Mouse (Mus musculus): ENCODE measurements around the gene Tcf20. TPM values are rescaled to one million over a fixed set of nuclear protein-coding genes. Genes with fewer than 3 reads are reported as not detected.

Tcf20 gene
- total and polyA plus RNA-seq, 3 experiments: 27.0 to 47.2 (median 29.0) TPM

GRCm38 (mm10) chr15:82940494-82941214 lies 47.0 kb downstream of the Tcf20 start:
- Histone ChIP-seq H3K4me3 (replicated peaks in 1 of 3; ENCODE audit: low read depth in 2 of 3, low read length in 2 of 3, poor library complexity in 1 of 3) (no peak overlapping the region), H3K9me3 (replicated peaks; ENCODE audit: low read length) (no peaks in the 10 kb centered on the region), H3K4me2 (ENCODE audit: insufficient read depth, low read depth, poor library complexity, severe bottlenecking) (no peak overlapping the region), H3K27me3 (replicated peaks) (no peaks in the 10 kb centered on the region), H3K79me2 (replicated peaks; ENCODE audit: control insufficient read depth, extremely low read depth, insufficient read depth, poor library complexity, severe bottlenecking) (no peaks in the 10 kb centered on the region), H3K9ac (ENCODE audit: insufficient read depth, low read depth) (no peak overlapping the region), H3K27ac (ENCODE audit: insufficient read depth, low read depth) (no peak overlapping the region), H3K36me3 (replicated peaks in 1 of 2; ENCODE audit: control insufficient read depth in 1 of 2, insufficient read depth in 1 of 2, low read length in 1 of 2) (peaks cover 0 to 2% of the 10 kb centered on the region in 2 experiments), H3K4me1 (ENCODE audit: control insufficient read depth in 1 of 2, insufficient read depth in 2 of 2) (peaks cover 0 to 44% of the 10 kb centered on the region in 2 experiments; a peak in 2 of 4 replicates)
- TF ChIP-seq ZC3H11A (IDR thresholded peaks at IDR 0.05; ENCODE audit: low read depth, low read length): no peak
- TF ChIP-seq ZMIZ1 (IDR thresholded peaks at IDR 0.05; ENCODE audit: low read depth, low read length): no peak
- TF ChIP-seq MAX (IDR thresholded peaks at IDR 0.05; ENCODE audit: low read length): no peak
- no peak for TF ChIP-seq HCFC1 (IDR thresholded peaks at IDR 0.05; ENCODE audit: low read depth, low read length)
- TF ChIP-seq NELFE (IDR thresholded peaks at IDR 0.05; ENCODE audit: low read depth, low read length): no peak
- TF ChIP-seq JUN (IDR thresholded peaks at IDR 0.05; ENCODE audit: insufficient read depth, low read depth, low read length): no peak
- no peak for TF ChIP-seq RAD21 (IDR thresholded peaks at IDR 0.05; ENCODE audit: low read depth, low read length)
- TF ChIP-seq TCF12 (IDR thresholded peaks at IDR 0.05; ENCODE audit: low read depth, low read length): no peak
- TF ChIP-seq CTCF (conservative IDR thresholded peaks at IDR 0.05 in 1 of 2, IDR thresholded peaks at IDR 0.05 in 1 of 2; ENCODE audit: low read depth in 2 of 2, low read length in 2 of 2): no peak
- no peak for TF ChIP-seq ZKSCAN1 (IDR thresholded peaks at IDR 0.05; ENCODE audit: borderline replicate concordance, low read depth, low read length)
- no peak for TF ChIP-seq NRF1 (IDR thresholded peaks at IDR 0.05; ENCODE audit: low read depth, low read length)
- no peak for TF ChIP-seq UBTF (IDR thresholded peaks at IDR 0.05; ENCODE audit: low read depth, low read length)
- TF ChIP-seq KAT2A (IDR thresholded peaks at IDR 0.05; ENCODE audit: insufficient replicate concordance, low read length): no peak
- no peak for TF ChIP-seq MXI1 (IDR thresholded peaks at IDR 0.05; ENCODE audit: low read depth, low read length)
- TF ChIP-seq POLR2A (IDR thresholded peaks at IDR 0.05; ENCODE audit: low read depth, low read length): no peak
- no peak for TF ChIP-seq JUND (conservative IDR thresholded peaks at IDR 0.05; ENCODE audit: low read depth, low read length)
- no peak for TF ChIP-seq CHD2 (IDR thresholded peaks at IDR 0.05; ENCODE audit: low read length)
- TF ChIP-seq BHLHE40 (IDR thresholded peaks at IDR 0.05; ENCODE audit: low read depth, low read length): no peak
- DNase-seq (ENCODE audit: extremely low read depth): no peak
- in situ Hi-C loops (cut with MboI; ENCODE audit: low pct_ligation_motif_present, low pct_unique_long_range_greater_than_20kb, low sequenced_read_pairs): no loop called here
- dilution Hi-C loops (cut with MboI; ENCODE audit: extremely low pct_ligation_motif_present, extremely low pct_unique_long_range_greater_than_20kb, low sequenced_read_pairs): no loop called here

GRCm38 (mm10) chr15:82938155-82938569 lies 49.5 kb downstream of the Tcf20 start:
- dilution Hi-C loops (cut with MboI; ENCODE audit: extremely low pct_ligation_motif_present, extremely low pct_unique_long_range_greater_than_20kb, low sequenced_read_pairs) (no loop called here), in situ Hi-C loops (cut with MboI; ENCODE audit: low pct_ligation_motif_present, low pct_unique_long_range_greater_than_20kb, low sequenced_read_pairs) (no loop called here)
- Histone ChIP-seq H3K27ac (ENCODE audit: insufficient read depth, low read depth) (no peak overlapping the region), H3K4me2 (ENCODE audit: insufficient read depth, low read depth, poor library complexity, severe bottlenecking) (no peak overlapping the region), H3K9me3 (replicated peaks; ENCODE audit: low read length) (no peaks in the 10 kb centered on the region), H3K9ac (ENCODE audit: insufficient read depth, low read depth) (no peak overlapping the region), H3K79me2 (replicated peaks; ENCODE audit: control insufficient read depth, extremely low read depth, insufficient read depth, poor library complexity, severe bottlenecking) (no peaks in the 10 kb centered on the region), H3K36me3 (replicated peaks in 1 of 2; ENCODE audit: control insufficient read depth in 1 of 2, insufficient read depth in 1 of 2, low read length in 1 of 2) (peaks cover 0 to 4% of the 10 kb centered on the region in 2 experiments), H3K27me3 (replicated peaks) (no peaks in the 10 kb centered on the region), H3K4me3 (replicated peaks in 1 of 3; ENCODE audit: low read depth in 2 of 3, low read length in 2 of 3, poor library complexity in 1 of 3) (no peak overlapping the region), H3K4me1 (ENCODE audit: control insufficient read depth in 1 of 2, insufficient read depth in 2 of 2) (peaks cover 0 to 41% of the 10 kb centered on the region in 2 experiments; a peak in 2 of 4 replicates)
- no peak for TF ChIP-seq ETS1 (conservative IDR thresholded peaks at IDR 0.05; ENCODE audit: low read depth, low read length)
- TF ChIP-seq MAFK (IDR thresholded peaks at IDR 0.05; ENCODE audit: insufficient replicate concordance, low read length): no peak
- TF ChIP-seq CHD1 (IDR thresholded peaks at IDR 0.05; ENCODE audit: low read depth, low read length): no peak
- TF ChIP-seq BHLHE40 (IDR thresholded peaks at IDR 0.05; ENCODE audit: low read depth, low read length): no peak
- no peak for TF ChIP-seq UBTF (IDR thresholded peaks at IDR 0.05; ENCODE audit: low read depth, low read length)
- TF ChIP-seq USF2 (conservative IDR thresholded peaks at IDR 0.05; ENCODE audit: low read depth, low read length): no peak
- no peak for TF ChIP-seq RAD21 (IDR thresholded peaks at IDR 0.05; ENCODE audit: low read depth, low read length)
- TF ChIP-seq RCOR1 (conservative IDR thresholded peaks at IDR 0.05; ENCODE audit: low read depth, low read length): no peak
- no peak for TF ChIP-seq MXI1 (IDR thresholded peaks at IDR 0.05; ENCODE audit: low read depth, low read length)
- no peak for TF ChIP-seq ZMIZ1 (IDR thresholded peaks at IDR 0.05; ENCODE audit: low read depth, low read length)
- TF ChIP-seq MEF2A (IDR thresholded peaks at IDR 0.05; ENCODE audit: borderline replicate concordance, low read depth, low read length): no peak
- no peak for TF ChIP-seq TCF12 (IDR thresholded peaks at IDR 0.05; ENCODE audit: low read depth, low read length)
- TF ChIP-seq E2F4 (IDR thresholded peaks at IDR 0.05; ENCODE audit: insufficient replicate concordance, low read depth, low read length): no peak
- TF ChIP-seq ZNF384 (IDR thresholded peaks at IDR 0.05; ENCODE audit: low read depth, low read length): no peak
- TF ChIP-seq ZC3H11A (IDR thresholded peaks at IDR 0.05; ENCODE audit: low read depth, low read length): no peak
- TF ChIP-seq CTCF (conservative IDR thresholded peaks at IDR 0.05 in 1 of 2, IDR thresholded peaks at IDR 0.05 in 1 of 2; ENCODE audit: low read depth in 2 of 2, low read length in 2 of 2): no peak
- DNase-seq (ENCODE audit: extremely low read depth): no peak

All from CH12.LX (cell line).